Mouse (Mus musculus): Measurements from ENCODE around the gene Pik3c2b. TPM values are rescaled to one million over a fixed set of nuclear protein-coding genes. Genes with fewer than 3 reads are reported as not detected.
"Not testable (repeated sequence)": the region's sequence is repeated elsewhere in the genome, so short reads cannot be mapped to it uniquely, and the experiment has no call there.

Gene Pik3c2b
- polyA plus RNA-seq, 1 experiment, result 11.9 TPM

GRCm38 (mm10) chr1:133020137-133020894 is 25.2 kb upstream of the Pik3c2b start:
- WGBS, result 52% methylated on average over 3 of the region's 3 CpGs
- TF ChIP-seq POLR2A (IDR thresholded peaks at IDR 0.05; ENCODE audit: borderline replicate concordance, extremely low read depth, low read depth, low read length) (no peak), CTCF (IDR thresholded peaks at IDR 0.05; ENCODE audit: insufficient read depth, low read length) (no peak)
- no peak for DNase-seq
- no peak overlapping the region for H3K4me3 ChIP-seq (replicated peaks; ENCODE audit: extremely low read depth, low read depth, low read length)
- H3K4me1 ChIP-seq (ENCODE audit: control insufficient read depth, insufficient read depth, low read length), result peaks cover 3% of the 10 kb centered on the region; the same call in 1 of the 2 replicates

DNA sequence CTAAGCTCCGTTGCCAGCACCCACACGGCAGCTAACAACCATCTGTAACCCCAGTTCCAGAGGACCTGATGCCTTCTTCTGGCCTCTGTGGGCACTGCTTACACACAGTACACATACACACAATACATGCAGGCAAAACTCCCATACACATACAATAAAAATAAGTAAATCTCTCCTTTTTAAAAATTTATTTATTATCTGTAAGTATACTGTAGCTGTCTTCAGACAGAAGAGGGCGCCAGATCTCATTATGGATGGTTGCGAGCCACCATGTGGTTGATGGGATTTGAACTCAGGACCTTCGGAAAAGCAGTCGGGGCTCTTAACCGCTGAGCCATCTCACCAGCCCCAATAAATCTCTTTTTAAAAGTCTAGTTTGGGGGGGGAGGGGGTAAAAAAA is 24.1 kb upstream of the Pik3c2b start:
- TF ChIP-seq POLR2A (IDR thresholded peaks at IDR 0.05; ENCODE audit: borderline replicate concordance, extremely low read depth, low read depth, low read length) (no peak), CTCF (IDR thresholded peaks at IDR 0.05; ENCODE audit: insufficient read depth, low read length) (no peak)
- peaks cover 3% of the 10 kb centered on the region; the same call in 1 of the 2 replicates for H3K4me1 ChIP-seq (ENCODE audit: control insufficient read depth, insufficient read depth, low read length)
- WGBS, result 93% methylated on average over 7 of the region's 7 CpGs
- no peak overlapping the region for H3K4me3 ChIP-seq (replicated peaks; ENCODE audit: extremely low read depth, low read depth, low read length)
- DNase-seq, result no peak

GRCm38 (mm10) chr1:133021971-133022370 is 23.5 kb upstream of the Pik3c2b start:
- WGBS, result 93% methylated on average over 2 of the region's 2 CpGs
- not testable (repeated sequence) for H3K4me1 ChIP-seq (ENCODE audit: control insufficient read depth, insufficient read depth, low read length); DNase-seq; H3K4me3 ChIP-seq (replicated peaks; ENCODE audit: extremely low read depth, low read depth, low read length)

DNA sequence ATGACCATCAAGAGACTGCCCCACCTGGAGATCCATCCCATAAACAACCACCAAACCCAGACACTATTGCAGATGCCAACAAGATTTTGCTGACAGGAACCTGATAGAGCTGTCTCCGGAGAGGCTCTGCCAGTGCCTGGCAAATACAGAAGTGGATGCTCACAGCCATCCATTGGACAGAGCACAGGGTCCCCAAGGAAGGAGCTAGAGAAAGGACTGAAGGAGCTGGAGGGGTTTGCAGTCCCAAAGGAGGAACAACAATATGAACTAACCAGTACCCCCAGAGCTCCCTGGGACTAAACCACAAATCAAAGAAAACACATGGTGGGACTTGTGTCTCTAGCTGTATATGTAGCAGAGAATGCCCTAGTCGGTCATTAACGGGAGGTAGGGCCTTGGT is 21.7 kb upstream of the Pik3c2b start:
- DNase-seq; H3K4me3 ChIP-seq (replicated peaks; ENCODE audit: extremely low read depth, low read depth, low read length); H3K4me1 ChIP-seq (ENCODE audit: control insufficient read depth, insufficient read depth, low read length): not testable (repeated sequence)
- WGBS, result 79% methylated on average over 3 of the region's 3 CpGs

DNA sequence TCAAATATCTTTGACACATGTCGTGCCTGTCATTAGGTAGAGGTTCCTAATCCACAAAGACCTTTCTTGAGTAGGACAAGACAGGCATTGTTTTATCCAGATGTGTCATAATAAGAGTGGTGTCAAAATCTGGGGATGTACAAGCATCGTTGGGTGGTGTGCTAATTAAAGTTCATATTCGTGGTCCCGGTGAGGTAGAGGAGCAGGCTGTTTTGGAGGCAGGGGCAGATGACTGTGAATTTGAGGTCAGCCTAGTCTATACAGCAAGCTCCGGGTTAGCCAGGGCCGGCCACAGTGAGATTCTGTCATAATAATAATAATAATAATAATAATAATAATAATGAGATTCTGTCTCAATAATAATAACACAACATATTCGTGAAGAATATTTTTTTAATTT is 21.0 kb upstream of the Pik3c2b start:
- Histone ChIP-seq H3K4me1 (ENCODE audit: control insufficient read depth, insufficient read depth, low read length) (peaks cover 3% of the 10 kb centered on the region; the same call in 1 of the 2 replicates), H3K4me3 (replicated peaks; ENCODE audit: extremely low read depth, low read depth, low read length) (peak overlapping the region; percentile 90)
- DNase-seq, result no peak
- TF ChIP-seq POLR2A (IDR thresholded peaks at IDR 0.05; ENCODE audit: borderline replicate concordance, extremely low read depth, low read depth, low read length), result no peak
- TF ChIP-seq CTCF (IDR thresholded peaks at IDR 0.05; ENCODE audit: insufficient read depth, low read length), result no peak
- WGBS, result 19% methylated on average over 7 of the region's 7 CpGs

DNA sequence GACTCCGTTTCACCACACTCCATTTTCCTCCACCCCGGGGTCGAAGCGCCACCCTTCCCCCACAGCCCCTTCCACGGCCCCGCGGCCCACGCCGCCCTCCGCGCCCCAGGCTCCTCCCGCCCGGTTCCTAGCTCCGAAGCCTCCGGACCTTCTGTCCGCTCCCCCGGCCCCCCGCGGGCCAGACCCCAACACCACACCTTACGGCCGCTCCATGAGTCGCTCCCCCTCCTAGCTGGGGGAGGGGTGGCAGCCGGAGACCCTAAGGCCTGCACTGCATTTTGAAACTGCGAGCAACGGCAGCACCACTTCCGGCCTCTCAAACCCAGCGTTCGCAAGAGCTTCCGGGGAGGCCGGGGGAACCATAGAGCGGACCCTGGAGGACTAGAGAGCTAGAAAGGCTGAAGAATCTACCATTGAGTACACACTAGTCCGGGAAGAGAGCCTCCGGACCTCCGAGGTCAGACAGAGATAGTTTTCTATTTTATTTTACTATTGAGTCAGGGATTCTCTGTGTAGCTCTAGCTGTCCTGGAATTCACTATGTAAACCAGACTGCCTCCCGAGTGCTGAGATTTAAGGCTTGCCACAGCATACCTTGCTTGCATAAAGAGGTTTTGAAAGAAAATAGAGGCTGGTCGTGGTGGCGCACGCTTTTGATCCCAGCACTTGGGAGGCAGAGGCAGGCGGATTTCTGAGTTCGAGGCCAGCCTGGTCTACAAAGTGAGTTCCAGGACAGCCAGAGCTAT is 20.2 kb upstream of the Pik3c2b start:
- peak overlapping the region; percentile 90 for H3K4me3 ChIP-seq (replicated peaks; ENCODE audit: extremely low read depth, low read depth, low read length)
- H3K4me1 ChIP-seq (ENCODE audit: control insufficient read depth, insufficient read depth, low read length), result peaks cover 2% of the 10 kb centered on the region; the same call in 1 of the 2 replicates
- peak; percentile 77 for DNase-seq
- WGBS, result under 1% methylated on average over 39 of the region's 40 CpGs
- TF ChIP-seq CTCF (IDR thresholded peaks at IDR 0.05; ENCODE audit: insufficient read depth, low read length), result no peak
- TF ChIP-seq POLR2A (IDR thresholded peaks at IDR 0.05; ENCODE audit: borderline replicate concordance, extremely low read depth, low read depth, low read length), result peak; percentile 62; the same call in 1 of the 2 replicates

DNA sequence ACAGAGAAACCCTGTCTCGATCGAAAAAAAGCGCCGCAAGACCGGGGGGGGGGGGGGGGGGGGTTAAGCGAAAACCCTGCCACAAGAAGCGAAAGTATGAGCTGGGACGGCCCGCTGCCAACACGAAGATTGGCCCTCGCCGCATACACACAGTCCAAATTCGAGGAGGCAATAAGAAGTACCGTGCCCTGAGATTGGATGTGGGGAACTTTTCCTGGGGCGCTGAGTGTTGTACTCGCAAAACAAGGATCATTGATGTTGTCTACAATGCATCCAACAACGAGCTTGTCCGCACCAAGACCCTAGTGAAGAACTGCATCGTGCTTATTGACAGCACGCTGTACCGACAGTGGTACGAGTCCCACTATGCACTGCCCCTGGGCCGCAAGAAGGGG is 19.7 kb upstream of the Pik3c2b start:
- 8% methylated on average over 23 of the region's 23 CpGs for WGBS
- peak; percentile 14 for DNase-seq
- H3K4me1 ChIP-seq (ENCODE audit: control insufficient read depth, insufficient read depth, low read length), result not testable (repeated sequence)
- peak overlapping the region; percentile 90 for H3K4me3 ChIP-seq (replicated peaks; ENCODE audit: extremely low read depth, low read depth, low read length)

GRCm38 (mm10) chr1:133027126-133027525 is 18.3 kb upstream of the Pik3c2b start:
- WGBS, result 94% methylated on average over 2 of the region's 2 CpGs
- no peak overlapping the region for H3K4me3 ChIP-seq (replicated peaks; ENCODE audit: extremely low read depth, low read depth, low read length)
- TF ChIP-seq CTCF (IDR thresholded peaks at IDR 0.05; ENCODE audit: insufficient read depth, low read length) (no peak), POLR2A (IDR thresholded peaks at IDR 0.05; ENCODE audit: borderline replicate concordance, extremely low read depth, low read depth, low read length) (no peak)
- no peak for DNase-seq
- peaks cover 2% of the 10 kb centered on the region; the same call in 1 of the 2 replicates for H3K4me1 ChIP-seq (ENCODE audit: control insufficient read depth, insufficient read depth, low read length)

- no peak overlapping the region for H3K4me3 ChIP-seq (replicated peaks; ENCODE audit: extremely low read depth, low read depth, low read length)
- WGBS, result 44% methylated on average over 7 of the region's 7 CpGs
- TF ChIP-seq CTCF (IDR thresholded peaks at IDR 0.05; ENCODE audit: insufficient read depth, low read length) (no peak), POLR2A (IDR thresholded peaks at IDR 0.05; ENCODE audit: borderline replicate concordance, extremely low read depth, low read depth, low read length) (no peak)
- H3K4me1 ChIP-seq (ENCODE audit: control insufficient read depth, insufficient read depth, low read length), result peaks cover 2% of the 10 kb centered on the region; the same call in 1 of the 2 replicates
- DNase-seq, result no peak
Observed at GRCm38 (mm10) chr1:133027980-133028379, 17.5 kb upstream of the Pik3c2b start.

- 50% methylated on average over 3 of the region's 3 CpGs for WGBS
- DNase-seq, result no peak
- peaks cover 2% of the 10 kb centered on the region; the same call in 1 of the 2 replicates for H3K4me1 ChIP-seq (ENCODE audit: control insufficient read depth, insufficient read depth, low read length)
- no peak for TF ChIP-seq POLR2A (IDR thresholded peaks at IDR 0.05; ENCODE audit: borderline replicate concordance, extremely low read depth, low read depth, low read length)
- TF ChIP-seq CTCF (IDR thresholded peaks at IDR 0.05; ENCODE audit: insufficient read depth, low read length), result no peak
- H3K4me3 ChIP-seq (replicated peaks; ENCODE audit: extremely low read depth, low read depth, low read length), result no peak overlapping the region
Observed at GRCm38 (mm10) chr1:133029744-133030143, 15.7 kb upstream of the Pik3c2b start.
